Mouse (Mus musculus): ENCODE data around the gene Dnm2.

Gene Dnm2

GRCm38 (mm10) chr9:21424631-21425555 is at the start of gene Dnm2:
Gene Dnm2 (plus strand): TSS chr9:21424908.
- DNase-seq: peak; percentile 93

GRCm38 (mm10) chr9:21379195-21379594 is 45.5 kb upstream of the Dnm2 start:
- DNase-seq: no peak

- DNase-seq: no peak
Observed at GRCm38 (mm10) chr9:21380868-21381267, 43.8 kb upstream of the Dnm2 start.

GRCm38 (mm10) chr9:21383966-21384365 is 40.7 kb upstream of the Dnm2 start:
- no peak for DNase-seq

- DNase-seq: no peak
Observed at GRCm38 (mm10) chr9:21392646-21393175, 32.0 kb upstream of the Dnm2 start.

GRCm38 (mm10) chr9:21395692-21396091 is 29.0 kb upstream of the Dnm2 start:
- DNase-seq: no peak

- DNase-seq: no peak
Observed at GRCm38 (mm10) chr9:21397170-21397569, 27.5 kb upstream of the Dnm2 start.

GRCm38 (mm10) chr9:21401042-21401441 is 23.7 kb upstream of the Dnm2 start:
- no peak for DNase-seq

- no peak for DNase-seq
Observed at GRCm38 (mm10) chr9:21402764-21403253, 21.9 kb upstream of the Dnm2 start.

- DNase-seq: no peak
Observed at GRCm38 (mm10) chr9:21403745-21404144, 21.0 kb upstream of the Dnm2 start.

GRCm38 (mm10) chr9:21405525-21405924 is 19.2 kb upstream of the Dnm2 start:
- DNase-seq: no peak

GRCm38 (mm10) chr9:21407951-21408350 is 16.8 kb upstream of the Dnm2 start:
- peak; percentile 29 for DNase-seq

- no peak for DNase-seq
Observed at GRCm38 (mm10) chr9:21408624-21409023, 16.1 kb upstream of the Dnm2 start.

- peak; percentile 84 for DNase-seq
Observed at GRCm38 (mm10) chr9:21409592-21410317, 15.0 kb upstream of the Dnm2 start.

GRCm38 (mm10) chr9:21411669-21412550 is 12.8 kb upstream of the Dnm2 start, which contains the start of gene Qtrt1:
Gene Qtrt1 (plus strand): TSS chr9:21411837.
- peak; percentile 83 for DNase-seq

GRCm38 (mm10) chr9:21417866-21418265 is 6.8 kb upstream of the Dnm2 start:
- no peak for DNase-seq

- DNase-seq: no peak
Observed at GRCm38 (mm10) chr9:21419646-21420045, 5.1 kb upstream of the Dnm2 start.

- no peak for DNase-seq
Observed at GRCm38 (mm10) chr9:21425556-21425945, 843 bp downstream of the Dnm2 start.

GRCm38 (mm10) chr9:21426013-21426412 is 1.3 kb downstream of the Dnm2 start:
- DNase-seq: no peak

GRCm38 (mm10) chr9:21426525-21426924 is 1.8 kb downstream of the Dnm2 start:
- DNase-seq: no peak

- DNase-seq: no peak
Observed at GRCm38 (mm10) chr9:21427773-21428172, 3.1 kb downstream of the Dnm2 start.

- no peak for DNase-seq
Observed at GRCm38 (mm10) chr9:21428178-21428577, 3.5 kb downstream of the Dnm2 start.

Data from right cerebral cortex, postnatal 14 days (tissue).